Mouse (Mus musculus) bone marrow macrophage, adult 2 months (primary cell): ENCODE measurements around the gene Gm14085.

Experiments
- CTCF ChIP-seq: IDR thresholded peaks from 2 replicates; pipeline ENCODE4 v1.5.1; 2012; ENCODE audit warnings: low read depth, mild to moderate bottlenecking, low read length, moderate library complexity
- POLR2A ChIP-seq: IDR thresholded peaks from 2 replicates; pipeline ENCODE4 v1.6.1; 2012; ENCODE audit warnings: mild to moderate bottlenecking, low read depth, low read length, borderline replicate concordance

GRCm38 (mm10) chr2:122532802-122533186, 48.1 kb downstream of the Gm14085 start:
- no peak for TF ChIP-seq CTCF
- TF ChIP-seq POLR2A: no peak
